Mouse (Mus musculus): ENCODE measurements around the gene Tomm40l. TPM values are rescaled to one million over a fixed set of nuclear protein-coding genes. Genes with fewer than 3 reads are reported as not detected.

Tomm40l gene
- polyA plus RNA-seq, 1 experiment from 2014 or later = 55.4 TPM

- WGBS = 5% methylated on average over 22 of the region's 22 CpGs
- Histone ChIP-seq H3K36me3 (peaks cover 15% of the 10 kb centered on the region), H3K4me3 (peak overlapping the region; percentile 52), H3K27me3 (no peaks in the 10 kb centered on the region), H3K9me3 (no peaks in the 10 kb centered on the region), H3K27ac (replicated peaks) (peak overlapping the region; percentile 65), H3K4me2 (peak overlapping the region; percentile 78), H3K4me1 (replicated peaks) (peaks cover 20% of the 10 kb centered on the region), H3K9ac (peak overlapping the region; percentile 50)
- peak; percentile 1; the same call in 1 of the 2 replicates for ATAC-seq (ENCODE audit: low FRiP score, low read depth)
Observed at GRCm38 (mm10) chr1:171221281-171222193, 777 bp downstream of the Tomm40l start.

- H3K9me3 ChIP-seq = no peaks in the 10 kb centered on the region
- no peak overlapping the region for H3K27ac ChIP-seq (replicated peaks)
- 5% methylated on average over 10 of the region's 10 CpGs for WGBS
- no peaks in the 10 kb centered on the region for H3K27me3 ChIP-seq
- peaks cover 20% of the 10 kb centered on the region for H3K4me1 ChIP-seq (replicated peaks)
- peak overlapping the region; percentile 50; the same call in 1 of the 2 replicates for H3K9ac ChIP-seq
- H3K4me2 ChIP-seq = peak overlapping the region; percentile 78
- peaks cover 15% of the 10 kb centered on the region for H3K36me3 ChIP-seq
- peak; percentile 40; the same call in 1 of the 2 replicates for ATAC-seq (ENCODE audit: low FRiP score, low read depth)
- H3K4me3 ChIP-seq = peak overlapping the region; percentile 52
Observed at GRCm38 (mm10) chr1:171220871-171221270, 1.4 kb downstream of the Tomm40l start.

- Histone ChIP-seq H3K9ac (no peak overlapping the region), H3K27ac (replicated peaks) (no peak overlapping the region), H3K9me3 (no peaks in the 10 kb centered on the region), H3K4me2 (no peak overlapping the region), H3K4me3 (no peak overlapping the region), H3K4me1 (replicated peaks) (peaks cover 9% of the 10 kb centered on the region), H3K36me3 (peaks cover 15% of the 10 kb centered on the region), H3K27me3 (no peaks in the 10 kb centered on the region)
- no peak for ATAC-seq (ENCODE audit: low FRiP score, low read depth)
- WGBS = 89% methylated on average over 18 of the region's 18 CpGs
Observed at GRCm38 (mm10) chr1:171216241-171216955, 5.9 kb downstream of the Tomm40l start.

GRCm38 (mm10) chr1:171213801-171214496 is 8.4 kb downstream of the Tomm40l start, which contains the start of gene Nr1i3:
TSS of gene Nr1i3 (plus strand) at chr1:171213970.
- WGBS = 74% methylated on average over 10 of the region's 10 CpGs
- no peak within 1 kb of the TSS for H3K27ac ChIP-seq (replicated peaks)
- ATAC-seq (ENCODE audit: low FRiP score, low read depth) = no peak

GRCm38 (mm10) chr1:171212854-171213253 is 9.5 kb downstream of the Tomm40l start:
- Histone ChIP-seq H3K36me3 (no peaks in the 10 kb centered on the region), H3K27ac (replicated peaks) (no peak overlapping the region), H3K4me3 (no peak overlapping the region), H3K27me3 (no peaks in the 10 kb centered on the region), H3K9ac (no peak overlapping the region), H3K9me3 (no peaks in the 10 kb centered on the region), H3K4me2 (no peak overlapping the region), H3K4me1 (replicated peaks) (no peaks in the 10 kb centered on the region)
- WGBS = 63% methylated on average over 3 of the region's 3 CpGs
- no peak for ATAC-seq (ENCODE audit: low FRiP score, low read depth)

More at GRCm38 (mm10) chr1:171213801-171214496, 8.4 kb downstream of the Tomm40l start, which contains the start of gene Nr1i3:
- Histone ChIP-seq H3K9me3 (no peaks in the 10 kb centered on the region), H3K9ac (no peak within 1 kb of the TSS), H3K4me1 (replicated peaks) (no peaks in the 10 kb centered on the region), H3K27me3 (no peaks in the 10 kb centered on the region), H3K4me3 (no peak within 1 kb of the TSS), H3K4me2 (no peak within 1 kb of the TSS), H3K36me3 (peaks cover 4% of the 10 kb centered on the region; the same call in 1 of the 2 replicates)

GRCm38 (mm10) chr1:171209409-171209808 is 12.9 kb downstream of the Tomm40l start:
- no peak for ATAC-seq (ENCODE audit: low FRiP score, low read depth)
- Histone ChIP-seq H3K36me3 (no peaks in the 10 kb centered on the region), H3K27ac (replicated peaks) (no peak overlapping the region), H3K4me1 (replicated peaks) (no peaks in the 10 kb centered on the region), H3K4me2 (no peak overlapping the region), H3K27me3 (no peaks in the 10 kb centered on the region), H3K4me3 (no peak overlapping the region), H3K9me3 (no peaks in the 10 kb centered on the region), H3K9ac (no peak overlapping the region)
- WGBS = 28% methylated on average over 4 of the region's 4 CpGs

DNA sequence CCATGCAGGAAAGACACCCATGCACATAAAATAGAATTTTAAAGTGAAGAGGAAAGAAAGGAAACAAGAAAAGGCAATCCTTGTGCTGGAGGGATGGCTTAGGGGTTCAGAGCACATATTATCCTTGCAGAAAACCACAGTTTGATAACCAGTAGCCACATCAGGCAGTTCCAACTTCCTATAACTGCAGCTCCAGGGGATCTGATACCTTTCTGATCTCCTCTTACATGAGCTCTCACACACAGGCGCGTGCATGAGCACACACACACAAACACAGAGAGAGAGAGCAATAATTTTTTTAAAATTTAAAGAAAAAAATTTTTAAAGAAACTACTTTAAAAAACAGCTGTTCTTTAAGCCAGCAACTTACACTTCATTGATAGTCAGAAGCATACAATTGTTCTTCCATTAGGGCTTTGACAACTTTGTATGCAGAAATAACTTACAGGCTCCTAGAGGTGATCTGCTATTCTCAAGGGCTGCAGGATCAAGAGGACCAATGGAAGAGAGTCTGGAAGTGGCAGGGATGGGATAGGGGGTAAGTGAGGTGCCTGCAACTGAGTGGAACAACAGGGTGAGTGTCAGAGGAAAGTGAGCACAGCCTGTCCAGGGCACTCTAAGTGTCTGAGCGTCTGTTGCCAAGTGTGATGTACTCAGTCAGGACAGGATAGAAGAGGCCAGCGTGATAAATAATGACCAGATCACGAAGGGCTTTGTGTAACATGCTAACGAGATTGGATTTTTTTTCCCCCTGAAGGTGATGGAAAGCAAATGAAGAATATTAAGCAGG is 16.4 kb downstream of the Tomm40l start:
- H3K27me3 ChIP-seq = no peaks in the 10 kb centered on the region
- 50% methylated on average over 6 of the region's 6 CpGs for WGBS
- H3K9ac ChIP-seq = no peak overlapping the region
- no peak for ATAC-seq (ENCODE audit: low FRiP score, low read depth)
- H3K36me3 ChIP-seq = no peaks in the 10 kb centered on the region
- H3K4me3 ChIP-seq = no peak overlapping the region
- H3K4me2 ChIP-seq = no peak overlapping the region
- H3K4me1 ChIP-seq (replicated peaks) = no peaks in the 10 kb centered on the region
- no peaks in the 10 kb centered on the region for H3K9me3 ChIP-seq
- no peak overlapping the region for H3K27ac ChIP-seq (replicated peaks)

DNA sequence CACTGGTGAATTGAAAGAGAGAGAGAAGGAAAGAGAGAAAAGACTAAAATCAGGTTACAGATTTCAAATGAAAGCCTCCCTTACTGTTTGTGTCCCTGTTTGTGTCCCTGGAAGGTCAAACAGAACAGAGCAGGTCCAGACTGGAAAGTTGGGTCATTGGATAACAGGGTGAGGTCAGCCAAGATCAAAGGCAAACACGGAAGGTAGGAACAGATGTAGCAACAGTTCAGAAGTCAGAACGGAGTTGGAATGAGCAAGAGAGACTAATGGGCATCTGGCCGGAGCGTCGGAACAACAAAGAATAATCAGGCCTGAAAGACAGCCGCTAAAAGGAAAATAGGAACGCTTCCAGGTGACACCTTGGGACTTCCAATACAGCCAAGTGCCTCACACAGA is 18.1 kb downstream of the Tomm40l start:
- ATAC-seq (ENCODE audit: low FRiP score, low read depth) = no peak
- Histone ChIP-seq H3K36me3 (no peaks in the 10 kb centered on the region), H3K9me3 (no peaks in the 10 kb centered on the region), H3K9ac (no peak overlapping the region), H3K27me3 (no peaks in the 10 kb centered on the region), H3K4me3 (no peak overlapping the region), H3K4me1 (replicated peaks) (no peaks in the 10 kb centered on the region), H3K27ac (replicated peaks) (no peak overlapping the region), H3K4me2 (no peak overlapping the region)
- 67% methylated on average over 7 of the region's 7 CpGs for WGBS

DNA sequence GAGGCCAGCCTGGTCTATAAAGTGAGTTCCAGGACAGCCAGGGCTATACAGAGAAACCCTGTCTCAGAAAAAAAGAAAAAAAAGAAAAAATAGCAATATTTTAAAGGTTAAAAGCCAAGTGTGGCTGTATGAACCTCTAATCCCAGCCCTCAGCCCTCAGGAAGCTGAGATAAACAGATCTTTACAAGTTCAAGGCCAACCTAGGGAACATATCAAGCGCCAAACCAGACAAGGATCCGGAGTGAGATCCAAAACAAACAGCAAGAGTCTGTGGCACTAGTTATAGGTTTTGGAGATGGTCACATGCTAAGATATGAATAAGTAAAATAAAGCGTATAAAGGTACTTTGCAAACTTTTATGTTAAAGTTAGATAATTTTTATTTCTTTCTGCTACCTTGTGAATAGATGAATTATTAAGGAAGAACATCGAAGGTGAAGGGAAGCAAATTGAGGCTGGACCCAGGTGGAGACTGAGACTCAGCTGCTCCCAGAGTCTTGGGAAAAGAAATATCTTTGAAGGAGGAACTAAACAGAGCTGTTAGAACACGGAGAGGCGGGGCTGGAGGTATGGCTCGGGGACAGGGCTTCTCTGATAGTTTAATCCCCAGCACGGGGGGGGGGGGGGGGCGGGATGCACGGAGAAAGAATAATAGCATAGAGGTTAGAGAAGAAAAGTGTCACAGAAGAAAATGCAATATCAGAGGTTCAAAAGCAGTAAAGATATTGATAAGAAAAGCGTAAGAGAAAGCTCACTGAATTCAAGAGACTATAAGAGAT is 18.7 kb downstream of the Tomm40l start:
- H3K4me3 ChIP-seq = no peak overlapping the region
- 62% methylated on average over 10 of the region's 11 CpGs for WGBS
- H3K27me3 ChIP-seq = 0 out of 2 replicates have a peak, but pooled peaks cover 2% of the 10 kb centered on the region
- no peak overlapping the region for H3K27ac ChIP-seq (replicated peaks)
- H3K4me1 ChIP-seq (replicated peaks) = no peaks in the 10 kb centered on the region
- no peak for ATAC-seq (ENCODE audit: low FRiP score, low read depth)
- no peak overlapping the region for H3K9ac ChIP-seq
- no peaks in the 10 kb centered on the region for H3K36me3 ChIP-seq
- no peak overlapping the region for H3K4me2 ChIP-seq
- H3K9me3 ChIP-seq = no peaks in the 10 kb centered on the region

DNA sequence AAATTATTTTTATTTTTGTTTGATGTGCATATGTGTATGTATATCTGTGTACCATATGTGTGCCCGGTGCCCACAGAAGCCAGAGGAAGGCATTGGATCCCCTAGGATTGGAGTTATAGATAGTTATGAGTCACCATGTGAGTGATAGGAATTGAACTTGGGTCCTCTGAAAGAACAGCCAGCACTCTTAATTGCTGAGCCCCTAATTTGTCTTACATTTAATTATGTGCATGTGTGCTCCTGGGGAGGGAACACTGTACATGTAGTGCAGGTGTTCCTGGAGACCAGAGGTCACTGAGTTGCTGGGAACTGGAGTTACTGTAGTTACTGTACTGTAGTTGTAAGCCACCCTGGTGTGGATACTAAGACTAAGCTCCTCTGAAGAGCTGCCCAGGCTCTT is 21.5 kb downstream of the Tomm40l start:
- WGBS = 97% methylated on average over 1 of the region's 1 CpGs
- peaks cover 22% of the 10 kb centered on the region for H3K27me3 ChIP-seq
- H3K36me3 ChIP-seq = no peaks in the 10 kb centered on the region
- H3K4me1 ChIP-seq (replicated peaks) = peaks cover 6% of the 10 kb centered on the region
- H3K4me2 ChIP-seq = no peak overlapping the region
- no peak for ATAC-seq (ENCODE audit: low FRiP score, low read depth)
- H3K4me3 ChIP-seq = no peak overlapping the region
- no peak overlapping the region for H3K27ac ChIP-seq (replicated peaks)
- H3K9me3 ChIP-seq = no peaks in the 10 kb centered on the region
- H3K9ac ChIP-seq = no peak overlapping the region
